Mouse (Mus musculus): ENCODE results near the gene Olfr1322.

Gene Olfr1322

GRCm38 (mm10) chrX:49891383-49891782 is at the start of gene Olfr1322:
Gene Olfr1322 (minus strand): TSS chrX:49891483.
- no peak for DNase-seq

- no peak for DNase-seq
These were observed 13.5 kb downstream of the Olfr1322 start for GRCm38 (mm10) chrX:49877651-49878349.
